Comparison of ENCODE assay signal across 16 mouse cellular contexts in the genomic region with DNA sequence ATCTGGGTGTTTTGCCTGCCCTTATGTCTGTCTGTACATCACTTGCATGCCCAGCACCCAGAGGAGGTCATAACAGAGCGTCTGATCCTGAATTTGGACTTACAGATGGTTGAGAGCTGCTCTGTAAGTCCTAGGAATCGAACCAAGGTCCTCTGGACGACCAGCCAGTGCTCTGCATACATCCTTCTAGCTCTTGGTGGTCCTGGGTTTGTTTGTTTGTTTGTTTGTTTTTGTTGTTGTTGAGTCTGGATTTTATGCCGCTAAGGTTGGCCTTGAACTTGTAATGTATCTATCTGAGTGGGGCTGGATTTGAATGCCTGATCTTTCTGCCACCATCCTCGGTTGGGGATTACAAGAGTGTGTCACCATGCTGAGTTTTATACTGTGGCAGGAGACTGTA. TPM values are rescaled to one million over a fixed set of nuclear protein-coding genes. Genes with fewer than 3 reads are reported as not detected.
A peak's percentile ranks its signal among the peaks of the same experiment; 100 is the strongest.
DNase-seq lines count a peak whose midpoint lies in the region; ATAC-seq and TF ChIP-seq lines count a peak whose summit lies in the region.
"Had no signal": no experiment of that assay in that cellular context is flagged by ENCODE, and none has a peak within 500 bp of the region (broad histone marks: within the 10 kb centered on the region; RNA-seq: fewer than 3 reads in every experiment).

No protein-coding gene starts in this region.

- H3K4me1 ChIP-seq in liver, embryonic 13.5 days (replicated peaks), result peaks cover 20% of the 10 kb centered on the region
- 0 out of 2 replicates have a peak, but pooled peaks cover 4% of the 10 kb centered on the region for H3K4me1 ChIP-seq in forebrain, postnatal 0 days (ENCODE audit: insufficient read depth)
- peaks cover 19% of the 10 kb centered on the region for H3K4me1 ChIP-seq in midbrain, embryonic 16.5 days (ENCODE audit: control insufficient read depth, insufficient read depth, low read length)
- H3K4me1 ChIP-seq in cerebellum, adult 2 months (ENCODE audit: control insufficient read depth, insufficient read depth, low read length), result peaks cover 3% of the 10 kb centered on the region; the same call in 1 of the 2 replicates

- DNase-seq in embryo, embryonic 9.5 days (ENCODE audit: extremely low spot score), result peak; percentile 9
- no peak for DNase-seq in embryo, embryonic 10 days (ENCODE audit: low spot score)
- DNase-seq in liver, embryonic 13.5 days, result no peak
- DNase-seq in liver, result no peak
- no peak for DNase-seq in forebrain, postnatal 0 days
- no peak for DNase-seq in heart, postnatal 4 days
- DNase-seq in cerebellum, adult 2 months, result no peak
- DNase-seq: cerebellum, adult 11 months; gastrocnemius, postnatal 14 days; kidney, adult 2 months; layer of hippocampus, postnatal 36 days; lung, adult 2 months; thymus, postnatal 36 days had no signal

- H3K27ac ChIP-seq in liver, embryonic 13.5 days, result peak overlapping the region; percentile 15; the same call in 1 of the 2 replicates
- peak overlapping the region; percentile 99 for H3K27ac ChIP-seq in forebrain, postnatal 0 days (ENCODE audit: low read depth, low read length)
- H3K27ac ChIP-seq in midbrain, embryonic 16.5 days (ENCODE audit: low read length), result peak overlapping the region; percentile 97
- no peak overlapping the region for H3K27ac ChIP-seq in cerebellum, adult 2 months (ENCODE audit: insufficient read depth, low read length)

- 72% methylated on average over 5 of the region's 5 CpGs for WGBS in liver, embryonic 13.5 days (ENCODE audit: insufficient replicate concordance)
- WGBS in forebrain, postnatal 0 days, result 76% methylated on average over 5 of the region's 5 CpGs
- WGBS in midbrain, embryonic 16.5 days, result 74% methylated on average over 5 of the region's 5 CpGs
- 78% methylated on average over 5 of the region's 5 CpGs for WGBS in cerebellum, adult 2 months

- H3K27me3 ChIP-seq in liver, embryonic 13.5 days, result no peaks in the 10 kb centered on the region
- no peaks in the 10 kb centered on the region for H3K27me3 ChIP-seq in forebrain, postnatal 0 days (ENCODE audit: insufficient read depth, low read length)
- H3K27me3 ChIP-seq in midbrain, embryonic 16.5 days (ENCODE audit: control insufficient read depth, insufficient read depth, low read depth, low read length), result no peaks in the 10 kb centered on the region
- H3K27me3 ChIP-seq in cerebellum, adult 2 months (ENCODE audit: control insufficient read depth, insufficient read depth, low read length), result no peaks in the 10 kb centered on the region
- H3K27me3 ChIP-seq: embryonic facial prominence, embryonic 15.5 days had no signal

- peak overlapping the region; percentile 78; the same call in 1 of the 2 replicates for H3K4me2 ChIP-seq in liver, embryonic 13.5 days
- H3K4me2 ChIP-seq in forebrain, postnatal 0 days (ENCODE audit: low read depth), result no peak overlapping the region
- H3K4me2 ChIP-seq in midbrain, embryonic 16.5 days (ENCODE audit: low read length), result peak overlapping the region; percentile 49

- no peak for ATAC-seq in liver, embryonic 13.5 days (ENCODE audit: low read depth)
- no peak for ATAC-seq in forebrain, postnatal 0 days
- ATAC-seq in midbrain, embryonic 16.5 days, result no peak

- H3K9me3 ChIP-seq in liver, embryonic 13.5 days (replicated peaks), result no peaks in the 10 kb centered on the region
- H3K9me3 ChIP-seq in forebrain, postnatal 0 days (ENCODE audit: low read length), result no peaks in the 10 kb centered on the region
- H3K9me3 ChIP-seq in midbrain, embryonic 16.5 days (replicated peaks; ENCODE audit: control insufficient read depth, low read length, poor library complexity, severe bottlenecking), result no peaks in the 10 kb centered on the region
- H3K9me3 ChIP-seq: embryonic facial prominence, embryonic 15.5 days; G1E had no signal

- no peaks in the 10 kb centered on the region for H3K36me3 ChIP-seq in liver, embryonic 13.5 days
- H3K36me3 ChIP-seq in forebrain, postnatal 0 days (ENCODE audit: insufficient read depth), result no peaks in the 10 kb centered on the region
- no peaks in the 10 kb centered on the region for H3K36me3 ChIP-seq in midbrain, embryonic 16.5 days (ENCODE audit: control insufficient read depth, insufficient read depth, low read length)
- H3K36me3 ChIP-seq: embryonic facial prominence, embryonic 15.5 days had no signal

- no peak overlapping the region for H3K4me3 ChIP-seq in liver, embryonic 13.5 days (replicated peaks)
- H3K4me3 ChIP-seq in forebrain, postnatal 0 days (ENCODE audit: low read depth, low read length), result no peak overlapping the region
- no peak overlapping the region for H3K4me3 ChIP-seq in midbrain, embryonic 16.5 days (ENCODE audit: low read depth, low read length)
- H3K4me3 ChIP-seq in cerebellum, adult 2 months (replicated peaks; ENCODE audit: insufficient read depth, low read depth, low read length), result no peak overlapping the region

- no peak for TF ChIP-seq CTCF in forebrain, postnatal 0 days (IDR thresholded peaks at IDR 0.05; ENCODE audit: low read depth)
- TF ChIP-seq CTCF in cerebellum, adult 2 months (IDR thresholded peaks at IDR 0.05; ENCODE audit: borderline replicate concordance, insufficient read depth, low read depth, low read length), result no peak

- H3K9ac ChIP-seq in liver, embryonic 13.5 days, result no peak overlapping the region
- H3K9ac ChIP-seq in forebrain, postnatal 0 days, result peak overlapping the region; percentile 93; the same call in 1 of the 2 replicates
- peak overlapping the region; percentile 74; the same call in 1 of the 2 replicates for H3K9ac ChIP-seq in midbrain, embryonic 16.5 days (ENCODE audit: low read depth, low read length)

- no peak for TF ChIP-seq POLR2A in cerebellum, adult 2 months (IDR thresholded peaks at IDR 0.05; ENCODE audit: borderline replicate concordance, insufficient read depth, low read length)

RNA-seq across cellular contexts. Expression of a gene that starts 1.5 kb away (rescaled TPM):
- polyA plus RNA-seq in liver, embryonic 13.5 days (2015; fragmentation: Nextera tagmentation; extraction: Ambion mirVana), result 8.2 and 9.4 TPM in 2 replicates
- 111 and 160 TPM in 2 replicates for total RNA-seq in forebrain, postnatal 0 days (2014; rRNA removed)
- 17.7 and 24.3 TPM in 2 replicates for polyA plus RNA-seq in forebrain, postnatal 0 days (2015; fragmentation: Nextera tagmentation; extraction: Ambion mirVana)
- polyA plus RNA-seq in midbrain, embryonic 16.5 days (2015; fragmentation: Nextera tagmentation; extraction: Ambion mirVana), result 41.7 and 42.1 TPM in 2 replicates
- 10 to 100 TPM; 74.4 to 75.9 TPM for total RNA-seq in heart, postnatal 4 days (2021)
- 84.2 and 90.8 TPM in 2 replicates for polyA plus RNA-seq in cerebellum, adult 2 months (2012; rRNA removed)

RNA-seq across cellular contexts. Expression of a gene that starts 9.3 kb away (rescaled TPM):
- polyA plus RNA-seq in liver, embryonic 13.5 days (2015; fragmentation: Nextera tagmentation; extraction: Ambion mirVana), result 33.4 and 33.8 TPM in 2 replicates
- 56.7 and 57.2 TPM in 2 replicates for total RNA-seq in forebrain, postnatal 0 days (2014; rRNA removed)
- 69.4 and 71.9 TPM in 2 replicates for polyA plus RNA-seq in forebrain, postnatal 0 days (2015; fragmentation: Nextera tagmentation; extraction: Ambion mirVana)
- 66.8 and 72.4 TPM in 2 replicates for polyA plus RNA-seq in midbrain, embryonic 16.5 days (2015; fragmentation: Nextera tagmentation; extraction: Ambion mirVana)
- 10 to 100 TPM; 22.9 to 24.5 TPM for total RNA-seq in heart, postnatal 4 days (2021)
- 26.6 and 30.2 TPM in 2 replicates for polyA plus RNA-seq in cerebellum, adult 2 months (2012; rRNA removed)
